Mouse (Mus musculus): ENCODE results near the gene Ctbp1. TPM values are rescaled to one million over a fixed set of nuclear protein-coding genes. Genes with fewer than 3 reads are reported as not detected.

The Ctbp1 gene
- polyA plus RNA-seq, 1 experiment from 2014 or later, result 157 TPM

DNA sequence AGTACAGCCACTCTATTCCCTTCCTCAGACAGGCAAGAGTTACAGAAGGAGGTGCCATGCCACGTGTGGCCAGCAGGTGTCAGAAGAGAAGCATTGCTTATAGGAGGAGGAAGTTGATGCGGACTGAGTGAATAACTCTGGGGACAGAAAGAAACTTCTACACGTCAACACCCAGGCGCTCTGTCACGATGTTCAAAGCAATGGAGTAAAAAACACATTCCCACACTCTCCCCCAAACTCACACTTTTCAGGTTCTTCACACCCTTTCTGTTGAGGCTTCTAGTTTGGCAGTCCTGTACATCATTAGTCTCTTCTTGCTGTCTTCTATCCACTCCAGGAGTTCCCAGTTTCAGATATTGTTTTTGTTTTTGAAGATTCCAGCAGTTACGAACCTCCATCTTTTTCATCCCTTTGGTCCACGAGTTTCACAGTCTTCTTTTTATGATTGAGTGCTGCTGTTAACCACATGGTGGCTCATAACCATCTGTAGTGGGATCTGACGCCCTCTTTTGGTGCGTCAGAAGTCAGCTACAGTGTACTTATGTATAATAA lies 71.0 kb downstream of the Ctbp1 start:
- DNase-seq (ENCODE audit: low spot score) (peak; percentile 85), ATAC-seq (ENCODE audit: low FRiP score, low TSS enrichment) (peak; percentile 83)
- 7% methylated on average over 9 of the region's 9 CpGs for WGBS
- no peaks in the 10 kb centered on the region for H3K36me3 ChIP-seq (ENCODE audit: control insufficient read depth, insufficient read depth, low read length)
- no peaks in the 10 kb centered on the region for H3K27me3 ChIP-seq (ENCODE audit: control insufficient read depth, insufficient read depth, low read length)
- peak overlapping the region; percentile 21; the same call in 1 of the 2 replicates for H3K4me2 ChIP-seq (replicated peaks; ENCODE audit: low read depth)
- H3K4me3 ChIP-seq (ENCODE audit: low read depth, low read length), result no peak overlapping the region
- H3K4me1 ChIP-seq (replicated peaks; ENCODE audit: control insufficient read depth, insufficient read depth), result no peaks in the 10 kb centered on the region
- TF ChIP-seq CTCF (IDR thresholded peaks at IDR 0.05; ENCODE audit: low read depth) (peak; percentile 99), EP300 (optimal IDR thresholded peaks at IDR 0.05) (no peak)
- H3K9me3 ChIP-seq (ENCODE audit: control insufficient read depth, low read length), result no peaks in the 10 kb centered on the region
- H3K9ac ChIP-seq (ENCODE audit: low read length), result no peak overlapping the region
- 0 out of 2 replicates have a peak overlapping the region, but pooled peaks have one; percentile 30 for H3K27ac ChIP-seq (replicated peaks)

DNA sequence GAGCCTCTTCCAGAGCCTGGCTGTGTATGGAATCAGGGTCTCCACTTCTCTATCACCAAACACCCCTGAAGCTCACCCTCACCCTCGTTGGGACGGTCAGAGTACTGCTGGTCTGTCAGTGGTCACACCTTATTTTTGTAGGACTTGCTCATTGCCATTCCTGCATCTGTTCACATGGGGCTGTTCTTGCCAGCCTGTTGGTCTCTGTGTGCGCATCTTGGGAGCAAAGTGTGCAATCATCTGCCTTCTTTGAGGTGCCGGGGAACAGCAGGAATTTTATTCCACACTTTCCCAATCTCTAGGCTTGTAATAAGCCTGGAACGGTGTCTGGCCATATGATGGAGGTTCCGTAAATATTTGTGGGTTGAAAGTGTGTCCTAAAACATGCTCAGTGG lies 71.6 kb downstream of the Ctbp1 start:
- Histone ChIP-seq H3K36me3 (ENCODE audit: control insufficient read depth, insufficient read depth, low read length) (no peaks in the 10 kb centered on the region), H3K4me1 (replicated peaks; ENCODE audit: control insufficient read depth, insufficient read depth) (no peaks in the 10 kb centered on the region), H3K9ac (ENCODE audit: low read length) (no peak overlapping the region), H3K9me3 (ENCODE audit: control insufficient read depth, low read length) (no peaks in the 10 kb centered on the region), H3K4me2 (replicated peaks; ENCODE audit: low read depth) (no peak overlapping the region), H3K27ac (replicated peaks) (no peak overlapping the region), H3K27me3 (ENCODE audit: control insufficient read depth, insufficient read depth, low read length) (no peaks in the 10 kb centered on the region), H3K4me3 (ENCODE audit: low read depth, low read length) (no peak overlapping the region)
- WGBS, result 74% methylated on average over 6 of the region's 6 CpGs
- no peak for DNase-seq (ENCODE audit: low spot score)
- ATAC-seq (ENCODE audit: low FRiP score, low TSS enrichment), result no peak
- no peak for TF ChIP-seq EP300 (optimal IDR thresholded peaks at IDR 0.05)
- no peak for TF ChIP-seq CTCF (IDR thresholded peaks at IDR 0.05; ENCODE audit: low read depth)

DNA sequence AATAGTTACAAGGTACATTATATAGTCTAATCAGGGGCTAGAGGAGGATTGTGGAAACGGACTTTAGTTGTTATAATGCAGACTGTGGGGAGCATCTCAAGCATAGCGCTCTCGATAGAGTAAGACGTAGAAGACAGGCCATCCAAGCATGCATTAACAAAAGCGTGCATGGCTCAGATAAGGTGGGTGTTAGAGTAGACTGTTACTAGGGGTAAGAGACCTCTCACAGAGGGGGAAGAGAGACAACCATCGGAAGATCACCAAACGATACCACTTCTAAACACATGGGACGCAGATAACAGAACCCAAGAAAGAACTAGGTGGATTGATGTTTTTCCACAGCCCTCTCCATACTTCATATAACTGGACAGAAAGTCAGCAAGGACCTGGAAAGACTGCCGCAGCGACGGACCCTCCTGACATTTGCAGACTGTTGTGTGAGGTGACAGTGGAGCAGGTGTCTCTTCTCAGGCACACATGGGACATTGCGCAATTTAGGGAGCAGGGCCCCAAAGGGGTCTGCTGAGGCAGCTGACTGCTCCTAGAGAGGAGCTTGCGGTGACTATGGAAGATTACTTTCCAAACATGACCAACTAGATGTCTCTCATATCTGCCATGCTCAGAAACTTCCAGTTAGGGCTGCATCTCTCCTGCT lies 72.2 kb downstream of the Ctbp1 start:
- no peak overlapping the region for H3K4me2 ChIP-seq (replicated peaks; ENCODE audit: low read depth)
- 73% methylated on average over 13 of the region's 13 CpGs for WGBS
- no peak overlapping the region for H3K27ac ChIP-seq (replicated peaks)
- DNase-seq (ENCODE audit: low spot score) (no peak), ATAC-seq (ENCODE audit: low FRiP score, low TSS enrichment) (no peak)
- H3K9ac ChIP-seq (ENCODE audit: low read length), result no peak overlapping the region
- TF ChIP-seq EP300 (optimal IDR thresholded peaks at IDR 0.05) (no peak), CTCF (IDR thresholded peaks at IDR 0.05; ENCODE audit: low read depth) (no peak)
- no peaks in the 10 kb centered on the region for H3K4me1 ChIP-seq (replicated peaks; ENCODE audit: control insufficient read depth, insufficient read depth)
- no peaks in the 10 kb centered on the region for H3K9me3 ChIP-seq (ENCODE audit: control insufficient read depth, low read length)
- H3K4me3 ChIP-seq (ENCODE audit: low read depth, low read length), result no peak overlapping the region
- H3K27me3 ChIP-seq (ENCODE audit: control insufficient read depth, insufficient read depth, low read length), result no peaks in the 10 kb centered on the region
- no peaks in the 10 kb centered on the region for H3K36me3 ChIP-seq (ENCODE audit: control insufficient read depth, insufficient read depth, low read length)

DNA sequence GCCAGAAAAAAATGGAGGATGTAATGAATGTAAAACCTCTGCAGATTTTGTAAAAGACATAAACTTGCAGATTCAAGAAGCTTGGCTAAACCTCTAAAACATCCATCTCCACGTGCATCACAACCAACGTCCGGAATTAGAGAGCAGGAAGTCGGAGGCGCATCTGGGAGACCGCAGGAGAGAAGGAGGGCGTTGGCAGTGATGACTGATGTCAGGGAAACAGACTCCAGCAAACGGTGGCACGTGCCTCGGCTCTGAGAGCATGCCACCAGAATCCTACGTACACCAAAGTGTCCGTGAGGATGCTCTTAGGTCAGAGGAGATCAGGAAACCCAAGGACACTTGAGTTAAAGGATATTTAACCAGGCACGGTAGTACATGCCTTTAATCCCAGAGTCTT lies 73.1 kb downstream of the Ctbp1 start:
- H3K4me3 ChIP-seq (ENCODE audit: low read depth, low read length), result no peak overlapping the region
- no peak overlapping the region for H3K27ac ChIP-seq (replicated peaks)
- no peak overlapping the region for H3K4me2 ChIP-seq (replicated peaks; ENCODE audit: low read depth)
- DNase-seq (ENCODE audit: low spot score) (no peak), ATAC-seq (ENCODE audit: low FRiP score, low TSS enrichment) (no peak)
- no peaks in the 10 kb centered on the region for H3K4me1 ChIP-seq (replicated peaks; ENCODE audit: control insufficient read depth, insufficient read depth)
- H3K27me3 ChIP-seq (ENCODE audit: control insufficient read depth, insufficient read depth, low read length), result no peaks in the 10 kb centered on the region
- H3K9me3 ChIP-seq (ENCODE audit: control insufficient read depth, low read length), result no peaks in the 10 kb centered on the region
- WGBS, result 50% methylated on average over 13 of the region's 13 CpGs
- no peaks in the 10 kb centered on the region for H3K36me3 ChIP-seq (ENCODE audit: control insufficient read depth, insufficient read depth, low read length)
- TF ChIP-seq EP300 (optimal IDR thresholded peaks at IDR 0.05) (no peak), CTCF (IDR thresholded peaks at IDR 0.05; ENCODE audit: low read depth) (no peak)
- no peak overlapping the region for H3K9ac ChIP-seq (ENCODE audit: low read length)

DNA sequence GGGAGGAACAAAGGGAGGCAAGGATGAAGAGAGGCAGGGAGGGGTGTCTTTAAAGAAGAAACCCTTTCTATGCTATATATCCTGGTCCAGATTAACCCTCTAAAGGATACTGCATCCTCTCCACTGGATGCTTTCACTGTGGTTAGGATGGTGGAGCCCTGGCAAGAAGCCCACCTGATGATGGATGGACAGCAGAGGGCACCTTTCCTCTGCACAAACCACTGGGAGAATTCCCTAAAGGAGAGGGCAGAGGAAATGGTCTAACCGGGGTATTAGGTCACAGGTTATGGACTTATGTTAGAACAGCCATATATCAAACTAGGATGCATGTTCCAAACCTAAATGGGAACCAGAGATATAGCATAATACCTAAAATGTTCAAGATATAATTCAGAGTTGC lies 74.7 kb downstream of the Ctbp1 start:
- H3K4me1 ChIP-seq (replicated peaks; ENCODE audit: control insufficient read depth, insufficient read depth), result no peaks in the 10 kb centered on the region
- no peak overlapping the region for H3K4me3 ChIP-seq (ENCODE audit: low read depth, low read length)
- H3K27me3 ChIP-seq (ENCODE audit: control insufficient read depth, insufficient read depth, low read length), result no peaks in the 10 kb centered on the region
- H3K27ac ChIP-seq (replicated peaks), result no peak overlapping the region
- no peak overlapping the region for H3K4me2 ChIP-seq (replicated peaks; ENCODE audit: low read depth)
- ATAC-seq (ENCODE audit: low FRiP score, low TSS enrichment) (no peak), DNase-seq (ENCODE audit: low spot score) (no peak)
- H3K9ac ChIP-seq (ENCODE audit: low read length), result no peak overlapping the region
- TF ChIP-seq EP300 (optimal IDR thresholded peaks at IDR 0.05), result no peak
- no peak for TF ChIP-seq CTCF (IDR thresholded peaks at IDR 0.05; ENCODE audit: low read depth)
- no peaks in the 10 kb centered on the region for H3K9me3 ChIP-seq (ENCODE audit: control insufficient read depth, low read length)
- H3K36me3 ChIP-seq (ENCODE audit: control insufficient read depth, insufficient read depth, low read length), result no peaks in the 10 kb centered on the region
- whole genome bisulfite sequencing, result 48% methylated on average over 1 of the region's 1 CpGs

Other genes starting within 250 kb of the Ctbp1 start
- gene Slc5a1, start 170.8 kb downstream of the Ctbp1 start, polyA plus RNA-seq (2015; fragmentation: Nextera tagmentation; extraction: Ambion mirVana), result 6.6 and 7.4 TPM in 2 replicates
- 41.2 and 43.6 TPM in 2 replicates for gene Spon2, start 56.5 kb downstream of the Ctbp1 start, polyA plus RNA-seq (2015; fragmentation: Nextera tagmentation; extraction: Ambion mirVana)
- 83.4 and 83.6 TPM in 2 replicates for gene Maea, start 60.5 kb upstream of the Ctbp1 start, polyA plus RNA-seq (2015; fragmentation: Nextera tagmentation; extraction: Ambion mirVana)
- 4.5 and 5.0 TPM in 2 replicates for gene Uvssa, start 103.6 kb upstream of the Ctbp1 start, polyA plus RNA-seq (2015; fragmentation: Nextera tagmentation; extraction: Ambion mirVana)
- gene Nkx1-1, start 159.0 kb upstream of the Ctbp1 start, polyA plus RNA-seq (2015; fragmentation: Nextera tagmentation; extraction: Ambion mirVana), result not detected in 2 replicates